Mouse (Mus musculus) activated CD4-positive, CD25-positive, alpha-beta regulatory T cell, adult 9 weeks (primary cell): ENCODE measurements around the gene Clec9a. TPM values are rescaled to one million over a fixed set of nuclear protein-coding genes. Genes with fewer than 3 reads are reported as not detected.

Experiments used
- polyA plus RNA-seq: library from polyadenylated mRNA; unstranded; fragments of 100-300 nt; shearing (Covaris generic); gene quantifications from one replicate; pipeline ENCODE4 v1.2.1, GENCODE M21; 2017

Clec9a gene
- polyA plus RNA-seq = not detected

DNA sequence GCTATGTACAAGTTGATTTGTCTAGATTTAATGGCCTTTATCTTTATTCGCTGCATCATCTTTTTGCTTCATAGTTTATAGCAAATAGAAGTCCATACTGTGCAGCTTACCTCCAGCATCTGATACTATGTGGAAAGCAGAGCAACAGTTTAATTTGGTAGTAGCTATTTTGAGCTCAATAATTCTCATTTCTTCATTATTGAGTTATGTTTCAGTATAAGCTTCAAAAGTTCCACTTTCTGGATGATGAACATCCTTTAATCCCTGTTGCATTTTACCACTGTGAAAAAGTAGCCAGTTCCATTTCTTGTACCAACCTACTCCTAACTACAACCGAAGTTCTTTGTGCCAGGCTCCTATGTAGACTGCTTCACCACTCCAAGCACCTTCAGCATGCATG, at the start of gene Clec9a:
TSS of gene Clec9a (plus strand) at position 301 of the 400 bp plus-strand sequence.

DNA sequence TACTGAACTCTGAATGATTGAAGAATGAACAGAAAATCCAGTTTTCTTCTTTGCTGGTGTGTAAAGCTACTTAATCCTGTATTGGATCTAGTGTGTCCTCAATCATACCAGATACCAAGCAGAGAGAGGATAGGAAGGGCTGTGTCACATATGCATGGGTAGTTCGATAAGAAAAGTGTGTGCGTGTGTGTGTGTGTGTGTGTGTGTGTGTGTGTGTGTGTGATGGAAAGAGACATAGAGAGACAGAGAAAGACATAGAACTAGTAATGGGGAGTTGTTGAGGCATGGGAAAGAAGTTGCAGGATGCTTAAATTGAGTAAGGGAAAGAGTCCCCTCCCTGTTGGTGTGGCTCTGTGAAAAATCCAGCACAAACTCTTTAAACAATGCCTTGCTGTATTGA, 22.9 kb upstream of the Clec9a start, which contains the start of gene Clec12b:
TSS of gene Clec12b (minus strand) at position 101 of the 400 bp plus-strand sequence.

DNA sequence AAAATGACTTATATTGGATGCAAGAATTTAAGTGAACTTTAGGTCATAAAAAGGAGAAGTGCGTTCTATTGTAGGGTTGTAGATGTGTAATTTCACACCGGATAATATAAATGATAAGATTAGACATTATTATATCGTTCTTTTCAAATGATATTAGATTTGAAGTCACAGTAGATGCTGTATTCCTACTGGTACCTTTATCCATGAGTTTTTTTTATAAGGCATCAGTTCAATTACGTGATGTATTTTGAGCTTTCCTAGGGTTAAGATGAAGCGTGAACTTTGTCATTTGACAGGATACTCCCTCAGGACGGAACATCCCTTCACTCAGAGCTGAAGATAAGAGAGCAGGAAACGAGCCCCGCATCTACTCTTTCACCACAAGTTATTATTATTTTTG, 11.7 kb upstream of the Clec9a start, which contains the start of gene Clec1b:
TSS of gene Clec1b (plus strand) at position 301 of the 400 bp plus-strand sequence.

DNA sequence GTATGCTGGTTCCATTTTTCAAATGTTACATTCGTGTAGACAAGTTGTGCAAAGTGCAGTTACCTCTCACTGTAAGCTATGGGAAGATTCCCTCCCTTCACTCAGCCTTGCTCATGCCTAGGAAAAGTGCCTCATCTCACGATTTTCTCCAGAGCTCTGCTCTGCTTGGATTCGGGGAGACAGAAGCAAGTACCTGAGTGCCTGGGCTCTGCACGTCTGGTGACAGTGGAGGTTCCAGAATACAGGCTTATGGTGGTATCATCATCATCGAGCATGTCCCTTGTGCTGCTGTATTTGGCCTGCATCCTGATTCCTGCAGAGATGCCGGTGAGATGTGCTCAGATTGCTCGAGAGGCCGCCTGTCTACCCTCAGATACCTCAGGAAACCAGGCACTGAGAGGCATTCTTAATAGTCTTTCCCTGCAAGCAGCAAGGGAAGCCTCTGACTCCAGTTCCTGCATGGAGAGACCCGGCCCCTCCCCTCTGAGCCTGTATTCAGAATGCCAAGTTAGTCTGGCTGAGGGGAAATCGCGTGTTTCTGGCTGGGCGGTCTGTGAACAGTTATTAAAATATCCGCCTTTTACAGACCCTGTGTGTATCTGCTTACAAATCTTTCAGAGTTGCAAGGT, 42.9 kb downstream of the Clec9a start, which contains the start of gene Clec1a:
TSS of gene Clec1a (minus strand) at position 590 of the 629 bp plus-strand sequence.

Other genes starting within 250 kb of the Clec9a start
- 41.8 TPM for gene Clec2d, start 228.2 kb upstream of the Clec9a start, polyA plus RNA-seq
- 135 TPM for gene Cd69, start 133.4 kb upstream of the Clec9a start, polyA plus RNA-seq
- gene 4922502D21Rik, start 77.1 kb upstream of the Clec9a start, polyA plus RNA-seq = not detected
- 0.99 TPM for gene Clec12a, start 66.2 kb upstream of the Clec9a start, polyA plus RNA-seq
- not detected for gene Clec12b, start 23.0 kb upstream of the Clec9a start, polyA plus RNA-seq
- 0.81 TPM for gene Clec1b, start 11.6 kb upstream of the Clec9a start, polyA plus RNA-seq
- not detected for gene Clec1a, start 43.1 kb downstream of the Clec9a start, polyA plus RNA-seq
- gene Olr1, start 98.3 kb downstream of the Clec9a start, polyA plus RNA-seq = not detected
- gene Tmem52b, start 103.7 kb downstream of the Clec9a start, polyA plus RNA-seq = not detected
- 29.6 TPM for gene Gabarapl1, start 124.3 kb downstream of the Clec9a start, polyA plus RNA-seq
- gene Klre1, start 169.0 kb downstream of the Clec9a start, polyA plus RNA-seq = not detected
- 1.5 TPM for gene Klrd1, start 182.9 kb downstream of the Clec9a start, polyA plus RNA-seq
- 1.5 TPM for gene Klrk1, start 215.0 kb downstream of the Clec9a start, polyA plus RNA-seq
- not detected for gene Klrc3, start 234.5 kb downstream of the Clec9a start, polyA plus RNA-seq